Mouse (Mus musculus) forebrain, embryonic 10.5 days (tissue): ENCODE data around the gene Gm49510. TPM values are rescaled to one million over a fixed set of nuclear protein-coding genes. Genes with fewer than 3 reads are reported as not detected.

ENCODE experiments used
- DNase-seq: peaks from one replicate; pipeline ENCODE4 v3.0.0-alpha.2; 2017; ENCODE audit warnings: low spot score; ENCODE audit errors: extremely low spot score
- H3K27ac ChIP-seq: fragments of 300-500 bp; sonication (generic); 2 replicates; pipeline ENCODE4 v1.5.1; 2016; ENCODE audit warnings: mild to moderate bottlenecking
- H3K27me3 ChIP-seq: fragments of 300-500 bp; sonication (generic); 2 replicates; pipeline ENCODE4 v1.6.1; 2016; ENCODE audit warnings: mild to moderate bottlenecking; ENCODE audit not compliant: poor library complexity, severe bottlenecking
- H3K36me3 ChIP-seq: fragments of 300-500 bp; sonication (generic); replicated peaks from 2 replicates; pipeline ENCODE4 v1.6.1; 2016; ENCODE audit warnings: mild to moderate bottlenecking, moderate library complexity
- H3K4me1 ChIP-seq: fragments of 300-500 bp; sonication (generic); 2 replicates; pipeline ENCODE4 v1.6.1; 2016
- H3K4me3 ChIP-seq: fragments of 300-500 bp; sonication (generic); 2 replicates; pipeline ENCODE4 v1.5.1; 2016; ENCODE audit warnings: mild to moderate bottlenecking, moderate library complexity
- H3K9me3 ChIP-seq: fragments of 300-500 bp; sonication (generic); 2 replicates; pipeline ENCODE4 v1.6.1; 2016; ENCODE audit warnings: mild to moderate bottlenecking, moderate library complexity
- WGBS: fragments of 180-500 bp; shearing (Covaris S2); methylation state at CpG from one replicate; pipeline ENCODE4 v1.1.7; 2016; 5-methylcytosine and 5-hydroxymethylcytosine counted together
- polyA plus RNA-seq: library from polyadenylated mRNA; unstranded; fragments of >200 nt; fragmentation: Nextera tagmentation; extraction: Ambion mirVana; gene quantifications from 2 replicates; pipeline ENCODE4 v1.2.1, GENCODE M21; 2016

Gene Gm49510
- polyA plus RNA-seq, 1 experiment from 2014 or later = 0.35 TPM

- DNase-seq = no peak
- no peaks in the 10 kb centered on the region for H3K9me3 ChIP-seq
- H3K27me3 ChIP-seq = no peaks in the 10 kb centered on the region
- peaks cover 24% of the 10 kb centered on the region for H3K4me1 ChIP-seq
- whole genome bisulfite sequencing = 95% methylated on average over 13 of the region's 13 CpGs
- H3K27ac ChIP-seq = no peak overlapping the region
- H3K36me3 ChIP-seq = peaks cover 61% of the 10 kb centered on the region
- no peak overlapping the region for H3K4me3 ChIP-seq
These were observed 40.9 kb downstream of the Gm49510 start for GRCm38 (mm10) chr15:78940325-78940724.

DNA sequence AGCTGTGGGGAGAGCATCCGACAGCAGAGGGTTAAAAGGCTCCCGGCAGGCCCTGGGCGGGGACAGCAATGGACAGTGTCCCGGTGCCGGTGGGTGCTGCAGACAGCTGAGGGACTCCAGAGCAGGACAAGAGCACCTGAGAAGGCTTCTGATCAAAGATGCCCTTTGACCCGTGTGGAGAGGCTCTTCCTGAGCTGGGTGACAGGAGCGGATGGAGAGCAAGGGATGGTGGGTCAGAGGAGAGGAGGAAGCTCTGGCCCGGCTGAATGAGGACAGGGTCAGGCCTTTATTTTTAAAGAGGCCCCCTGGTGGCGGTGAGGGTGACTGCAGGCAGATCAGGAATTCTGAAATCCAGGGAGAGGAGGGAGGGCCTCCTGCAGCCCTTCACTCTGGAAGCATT, 43.2 kb downstream of the Gm49510 start:
- Histone ChIP-seq H3K4me1 (peaks cover 22% of the 10 kb centered on the region), H3K27me3 (peaks cover 14% of the 10 kb centered on the region), H3K27ac (peak overlapping the region; percentile 75), H3K4me3 (peak overlapping the region; percentile 44), H3K36me3 (peaks cover 45% of the 10 kb centered on the region), H3K9me3 (no peaks in the 10 kb centered on the region)
- 5% methylated on average over 9 of the region's 9 CpGs for WGBS
- peak; percentile 86 for DNase-seq

- peaks cover 40% of the 10 kb centered on the region for H3K4me1 ChIP-seq
- WGBS = 88% methylated on average over 7 of the region's 7 CpGs
These were observed 46.8 kb downstream of the Gm49510 start for GRCm38 (mm10) chr15:78946232-78946631.

GRCm38 (mm10) chr15:78947657-78948056, 48.2 kb downstream of the Gm49510 start, which contains the start of gene Triobp:
Triobp (plus strand) TSS chr15:78947724.
- peaks cover 14% of the 10 kb centered on the region for H3K27me3 ChIP-seq
- WGBS = under 1% methylated on average over 24 of the region's 24 CpGs
- no peaks in the 10 kb centered on the region for H3K9me3 ChIP-seq
- peak; percentile 91 for DNase-seq
- H3K27ac ChIP-seq = peak within 1 kb of the TSS; percentile 89
- H3K36me3 ChIP-seq = peaks cover 24% of the 10 kb centered on the region
- peak within 1 kb of the TSS; percentile 65 for H3K4me3 ChIP-seq
- peaks cover 39% of the 10 kb centered on the region for H3K4me1 ChIP-seq

More at GRCm38 (mm10) chr15:78946232-78946631, 46.8 kb downstream of the Gm49510 start:
- no peak for DNase-seq
- Histone ChIP-seq H3K9me3 (no peaks in the 10 kb centered on the region), H3K27me3 (peaks cover 14% of the 10 kb centered on the region), H3K27ac (0 out of 2 replicates have a peak overlapping the region, but pooled peaks have one; percentile 25), H3K4me3 (no peak overlapping the region), H3K36me3 (peaks cover 20% of the 10 kb centered on the region)

GRCm38 (mm10) chr15:78948152-78948725, 48.8 kb downstream of the Gm49510 start:
- H3K27me3 ChIP-seq = peaks cover 14% of the 10 kb centered on the region
- H3K27ac ChIP-seq = peak overlapping the region; percentile 89
- peaks cover 33% of the 10 kb centered on the region for H3K4me1 ChIP-seq
- WGBS = 3% methylated on average over 11 of the region's 11 CpGs
- DNase-seq = no peak
- peak overlapping the region; percentile 65 for H3K4me3 ChIP-seq
- no peaks in the 10 kb centered on the region for H3K9me3 ChIP-seq
- peaks cover 29% of the 10 kb centered on the region for H3K36me3 ChIP-seq

DNA sequence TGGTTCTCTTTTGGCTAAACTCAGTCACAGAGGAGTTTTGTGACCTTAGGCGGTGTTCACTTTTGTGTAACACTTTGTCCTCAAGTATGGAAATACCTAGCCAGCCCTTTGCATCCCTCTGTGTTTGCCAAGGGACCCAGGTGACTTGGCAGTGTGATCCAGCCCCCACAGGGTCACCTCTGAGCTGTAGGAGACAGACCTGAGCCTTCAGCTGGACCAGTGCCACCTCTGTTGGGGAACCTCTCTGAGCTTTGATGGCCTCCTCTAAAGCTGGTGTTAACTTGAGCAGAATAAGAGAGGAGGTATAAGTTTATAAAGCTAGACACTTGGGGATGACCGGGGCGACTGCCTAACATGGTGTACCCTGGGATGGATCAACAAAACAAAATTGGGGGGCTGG, 49.4 kb downstream of the Gm49510 start:
- H3K36me3 ChIP-seq = peaks cover 36% of the 10 kb centered on the region
- H3K4me1 ChIP-seq = peaks cover 33% of the 10 kb centered on the region
- H3K27me3 ChIP-seq = peaks cover 14% of the 10 kb centered on the region
- H3K27ac ChIP-seq = no peak overlapping the region
- no peak for DNase-seq
- H3K9me3 ChIP-seq = no peaks in the 10 kb centered on the region
- WGBS = 97% methylated on average over 3 of the region's 3 CpGs
- H3K4me3 ChIP-seq = peak overlapping the region; percentile 65

GRCm38 (mm10) chr15:78955663-78956062, 56.2 kb downstream of the Gm49510 start:
- H3K27me3 ChIP-seq = no peaks in the 10 kb centered on the region
- DNase-seq = no peak
- H3K4me3 ChIP-seq = no peak overlapping the region
- no peak overlapping the region for H3K27ac ChIP-seq
- peaks cover 6% of the 10 kb centered on the region; the same call in 1 of the 2 replicates for H3K4me1 ChIP-seq
- WGBS = 73% methylated on average over 3 of the region's 3 CpGs
- H3K9me3 ChIP-seq = no peaks in the 10 kb centered on the region
- H3K36me3 ChIP-seq = peaks cover 77% of the 10 kb centered on the region

GRCm38 (mm10) chr15:78956351-78956750, 56.9 kb downstream of the Gm49510 start:
- Histone ChIP-seq H3K27ac (no peak overlapping the region; the same call in 1 of the 2 replicates), H3K4me1 (peaks cover 6% of the 10 kb centered on the region; the same call in 1 of the 2 replicates), H3K9me3 (no peaks in the 10 kb centered on the region), H3K27me3 (no peaks in the 10 kb centered on the region), H3K36me3 (peaks cover 76% of the 10 kb centered on the region), H3K4me3 (no peak overlapping the region)
- WGBS = 84% methylated on average over 4 of the region's 4 CpGs
- no peak for DNase-seq

GRCm38 (mm10) chr15:78957021-78957420, 57.6 kb downstream of the Gm49510 start:
- Histone ChIP-seq H3K27me3 (no peaks in the 10 kb centered on the region), H3K27ac (peak overlapping the region; percentile 6; the same call in 1 of the 2 replicates), H3K9me3 (no peaks in the 10 kb centered on the region), H3K4me3 (no peak overlapping the region), H3K4me1 (peaks cover 8% of the 10 kb centered on the region), H3K36me3 (peaks cover 77% of the 10 kb centered on the region)
- no peak for DNase-seq
- WGBS = 74% methylated on average over 15 of the region's 15 CpGs

DNA sequence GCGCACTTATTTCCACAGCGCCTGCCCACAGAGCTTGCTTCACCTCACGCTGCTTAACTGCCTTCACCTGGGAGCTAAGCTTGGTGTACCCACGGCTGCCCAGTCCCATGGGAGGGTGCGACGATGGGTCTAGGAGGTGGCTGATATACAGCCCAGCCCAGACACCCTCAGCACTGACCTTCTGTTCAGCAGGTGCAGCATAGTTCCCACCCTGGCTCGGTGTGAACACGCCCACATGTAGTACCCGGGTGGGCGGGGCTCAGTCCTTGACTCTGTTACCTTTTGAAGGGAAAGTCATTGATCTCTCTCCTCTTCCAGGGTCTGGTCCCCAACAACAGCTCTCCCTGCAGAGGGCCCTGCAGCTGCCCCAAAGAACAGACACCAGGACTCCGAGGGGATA, 60.1 kb downstream of the Gm49510 start:
- Histone ChIP-seq H3K27ac (no peak overlapping the region), H3K27me3 (no peaks in the 10 kb centered on the region), H3K4me1 (peaks cover 15% of the 10 kb centered on the region), H3K36me3 (peaks cover 75% of the 10 kb centered on the region), H3K9me3 (no peaks in the 10 kb centered on the region), H3K4me3 (no peak overlapping the region)
- no peak for DNase-seq
- WGBS = 91% methylated on average over 11 of the region's 11 CpGs

DNA sequence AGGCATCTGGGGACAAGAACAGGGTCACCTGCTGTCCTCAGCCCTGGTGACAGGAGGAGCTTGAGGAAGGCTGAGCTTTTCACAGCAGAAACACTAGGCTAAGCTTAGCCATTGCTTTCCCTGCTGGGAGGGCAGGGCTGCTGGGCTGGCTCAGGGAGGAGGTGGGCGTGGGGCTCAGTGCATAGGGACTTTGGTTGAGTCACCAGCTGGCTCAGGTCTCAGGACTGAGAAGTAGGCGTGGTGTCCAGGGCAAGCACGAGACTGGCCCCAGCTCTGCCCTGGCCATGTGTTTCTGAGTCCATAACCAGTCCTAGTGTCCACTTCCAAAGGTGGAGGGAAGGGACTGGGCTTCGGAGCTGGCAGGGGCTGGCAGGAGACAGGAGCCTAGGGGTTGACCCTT, 60.6 kb downstream of the Gm49510 start:
- DNase-seq = no peak
- Histone ChIP-seq H3K36me3 (peaks cover 79% of the 10 kb centered on the region), H3K4me3 (no peak overlapping the region), H3K4me1 (peaks cover 15% of the 10 kb centered on the region), H3K27me3 (no peaks in the 10 kb centered on the region), H3K9me3 (no peaks in the 10 kb centered on the region), H3K27ac (no peak overlapping the region)
- WGBS = 81% methylated on average over 4 of the region's 4 CpGs

GRCm38 (mm10) chr15:78962885-78963284, 63.4 kb downstream of the Gm49510 start:
- Histone ChIP-seq H3K4me1 (peaks cover 13% of the 10 kb centered on the region), H3K4me3 (no peak overlapping the region), H3K36me3 (peaks cover 88% of the 10 kb centered on the region), H3K27me3 (no peaks in the 10 kb centered on the region), H3K9me3 (no peaks in the 10 kb centered on the region), H3K27ac (peak overlapping the region; percentile 22; the same call in 1 of the 2 replicates)
- peak; percentile 60 for DNase-seq
- 44% methylated on average over 2 of the region's 2 CpGs for WGBS
